Mouse (Mus musculus): ENCODE results near the gene Kif3a.

Gene Kif3a

DNA sequence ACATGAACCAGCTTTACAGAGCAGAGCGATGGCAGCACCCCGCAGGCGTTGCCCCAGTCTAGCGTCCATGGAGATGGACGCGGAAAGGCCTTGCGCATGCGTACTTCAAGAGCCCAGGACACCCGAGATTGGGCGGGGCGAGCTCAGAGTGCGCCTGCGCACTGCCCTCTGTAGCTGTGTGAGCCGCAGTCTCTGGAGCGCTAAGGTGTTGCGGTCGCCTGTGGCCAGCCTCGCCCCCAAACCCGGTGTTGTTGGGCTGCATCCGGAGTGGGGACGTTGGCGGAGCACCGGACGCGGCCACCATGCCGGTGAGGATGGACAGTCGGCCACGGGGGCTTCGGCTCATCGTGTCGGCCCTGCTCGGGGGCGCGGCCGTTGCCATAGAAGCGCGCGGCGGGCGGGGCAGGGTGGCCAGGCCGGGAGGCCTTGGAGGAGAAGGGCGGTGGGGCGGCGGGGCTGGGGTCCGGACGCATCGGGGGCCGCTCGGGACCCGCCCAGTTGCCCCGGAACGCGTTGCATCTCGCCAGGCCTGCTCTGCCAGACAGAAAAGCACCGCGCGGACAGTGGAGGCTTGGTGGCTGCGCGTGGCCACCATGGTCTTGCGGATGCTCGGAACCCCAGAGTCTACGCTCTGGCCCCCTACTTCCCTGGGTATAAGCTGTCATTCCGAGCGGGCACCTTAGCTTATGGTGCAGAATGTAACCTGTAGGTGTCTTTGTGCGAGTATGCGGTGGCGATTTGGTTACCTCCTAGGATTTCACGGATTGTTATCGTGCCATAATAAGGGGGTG is at the start of gene Kif3a:
Gene Kif3a (plus strand): TSS at position 156 of the 791 bp plus-strand sequence.
- in situ Hi-C loops (cut with MboI; ENCODE audit: low pct_unique_long_range_greater_than_20kb in 1 of 2, low sequenced_read_pairs in 2 of 2, unreplicated experiment in 1 of 2): no loop called here

DNA sequence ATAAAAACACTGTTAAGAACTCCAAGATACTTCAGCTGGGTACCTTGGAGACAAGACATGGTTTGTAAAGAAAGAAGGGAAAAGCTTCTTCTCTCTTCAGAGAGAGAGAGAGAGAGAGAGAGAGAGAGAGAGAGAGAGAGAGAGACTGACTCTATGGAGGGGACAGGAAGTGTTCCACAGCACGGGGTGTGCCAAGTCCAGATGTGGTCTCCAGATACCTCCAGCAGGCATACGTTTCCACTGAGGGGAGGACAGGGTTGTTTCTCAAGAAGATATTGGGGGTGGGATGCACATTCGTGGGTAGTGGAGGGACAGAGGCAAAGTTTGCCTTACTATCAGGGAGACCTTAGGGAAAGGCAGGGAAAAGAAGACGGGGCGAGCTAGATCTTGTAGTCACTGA is 48.4 kb upstream of the Kif3a start:
- in situ Hi-C loops (cut with MboI; ENCODE audit: low pct_unique_long_range_greater_than_20kb in 1 of 2, low sequenced_read_pairs in 2 of 2, unreplicated experiment in 1 of 2): no loop called here

DNA sequence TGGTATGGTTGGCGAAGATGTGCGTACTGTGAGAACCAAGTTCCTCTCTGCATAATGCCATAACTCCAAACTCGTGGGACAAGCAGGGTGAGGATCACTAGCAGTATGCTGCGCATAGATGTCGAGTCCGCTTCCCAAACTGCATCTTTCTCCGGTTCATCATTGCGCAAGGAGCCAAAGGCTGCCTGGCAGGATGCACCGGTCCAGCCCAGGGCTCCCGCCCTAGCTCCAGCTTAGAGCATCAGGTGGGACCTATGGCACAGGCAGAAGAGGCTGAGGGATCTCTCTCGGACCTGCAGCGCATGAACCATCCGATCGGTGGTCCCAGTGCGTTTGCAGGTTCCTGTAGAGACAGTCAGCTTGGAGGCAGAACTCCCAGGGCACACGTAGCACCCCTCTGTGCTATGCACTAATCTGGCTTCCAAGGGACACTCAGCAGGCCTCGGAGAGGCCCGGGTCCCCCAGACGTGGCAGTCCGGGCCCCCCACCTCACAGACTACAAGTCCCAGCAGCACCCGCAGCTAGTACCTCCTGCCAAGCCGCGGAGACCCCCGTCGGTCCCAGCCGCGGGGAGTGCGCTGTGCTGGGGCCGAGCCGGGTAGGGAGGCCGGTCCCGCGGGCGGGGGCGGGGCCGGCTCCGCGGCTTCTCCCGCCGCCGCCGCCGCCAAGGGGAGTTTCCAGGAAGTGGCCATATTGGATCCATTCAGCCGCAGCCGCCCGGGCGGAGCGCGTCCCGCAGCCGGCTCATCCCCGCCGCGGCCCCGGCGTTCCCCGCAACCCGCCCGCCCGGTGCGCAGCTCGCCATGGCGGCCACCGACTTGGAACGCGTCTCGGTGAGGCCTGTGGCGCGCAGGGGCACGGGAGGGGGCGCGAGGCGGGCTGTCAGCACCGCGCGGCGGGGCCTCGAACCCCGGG is 47.7 kb upstream of the Kif3a start, which contains the start of gene Sept8:
Gene Sept8 (plus strand): TSS at position 51 of the 915 bp plus-strand sequence.
- in situ Hi-C loops (cut with MboI; ENCODE audit: low pct_unique_long_range_greater_than_20kb in 1 of 2, low sequenced_read_pairs in 2 of 2, unreplicated experiment in 1 of 2): no loop called here

DNA sequence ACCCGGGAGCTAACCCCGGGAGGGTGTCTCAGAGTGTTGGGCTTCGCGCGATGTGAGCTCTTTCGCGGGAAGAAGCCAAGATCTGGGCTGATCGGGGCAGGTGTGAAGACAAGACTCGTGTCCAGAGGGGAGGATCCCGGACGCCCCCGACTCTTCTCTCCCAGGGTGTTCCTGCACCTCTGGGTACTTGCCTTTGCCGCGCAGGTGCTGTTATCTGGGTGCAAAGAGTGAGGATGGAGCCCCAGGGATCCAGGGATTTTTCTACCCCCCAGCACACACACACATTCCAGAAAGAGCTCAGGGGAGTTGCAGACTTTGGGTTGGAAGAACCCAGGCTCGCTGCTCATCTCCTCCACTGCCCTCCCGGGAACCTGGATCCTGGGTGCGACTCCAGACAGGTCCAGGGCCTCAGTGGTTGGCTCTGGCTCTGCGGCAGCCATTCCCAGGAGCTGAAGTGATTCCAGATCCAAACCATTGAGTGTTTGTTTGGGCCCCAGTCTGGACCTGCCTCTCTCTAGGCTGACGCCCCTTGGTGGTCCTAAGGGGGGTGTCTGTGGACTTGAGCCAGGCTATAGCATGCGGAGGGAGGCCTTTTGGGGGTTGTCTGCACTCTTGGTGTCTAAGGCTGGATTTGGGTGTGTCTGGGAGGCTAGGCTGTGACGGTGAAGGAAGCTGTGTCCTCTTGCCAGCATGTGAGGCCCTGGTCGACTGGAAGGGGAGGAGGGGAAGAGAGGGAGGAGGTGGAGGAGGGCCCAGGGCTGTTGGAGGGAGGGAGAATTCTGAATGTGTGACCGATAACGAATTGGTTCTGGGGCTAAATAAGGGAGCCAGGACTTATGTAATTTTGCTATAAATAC is 46.8 kb upstream of the Kif3a start:
- in situ Hi-C loops (cut with MboI; ENCODE audit: low pct_unique_long_range_greater_than_20kb in 1 of 2, low sequenced_read_pairs in 2 of 2, unreplicated experiment in 1 of 2): no loop called here

DNA sequence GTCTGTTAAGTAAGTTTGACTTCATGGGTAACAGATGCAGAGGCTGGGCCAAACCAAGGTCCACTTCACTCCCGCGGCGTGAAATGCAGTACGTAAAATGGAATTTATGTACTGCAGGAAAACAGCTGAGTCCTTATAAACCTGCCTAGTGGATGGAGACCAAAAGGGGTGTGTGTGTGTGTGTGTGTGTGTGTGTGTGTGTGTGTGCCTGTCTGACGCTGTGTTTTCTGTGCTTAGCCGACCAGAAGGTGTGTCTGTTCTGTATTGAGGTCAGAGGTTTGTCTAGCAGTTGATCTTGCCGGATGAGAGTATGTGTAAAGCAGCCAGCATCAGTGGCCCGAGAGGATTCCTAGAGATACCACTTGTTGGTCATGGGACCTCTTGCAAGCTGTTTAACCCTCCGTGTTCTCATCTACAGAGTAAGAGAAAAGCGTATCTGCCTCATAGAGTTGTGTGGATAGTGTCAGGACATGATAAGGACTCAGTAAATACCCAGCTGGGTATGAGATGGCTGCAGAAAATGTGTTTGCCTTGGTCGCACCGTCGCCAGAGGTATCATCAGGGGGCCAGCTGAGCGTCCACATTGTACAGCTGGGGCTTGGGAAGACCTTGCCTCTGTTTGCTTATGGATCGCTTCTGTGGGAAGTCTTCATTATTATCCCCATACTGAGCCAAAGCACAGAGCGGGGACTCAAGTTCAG is 45.9 kb upstream of the Kif3a start:
- in situ Hi-C loops (cut with MboI; ENCODE audit: low pct_unique_long_range_greater_than_20kb in 1 of 2, low sequenced_read_pairs in 2 of 2, unreplicated experiment in 1 of 2): no loop called here

DNA sequence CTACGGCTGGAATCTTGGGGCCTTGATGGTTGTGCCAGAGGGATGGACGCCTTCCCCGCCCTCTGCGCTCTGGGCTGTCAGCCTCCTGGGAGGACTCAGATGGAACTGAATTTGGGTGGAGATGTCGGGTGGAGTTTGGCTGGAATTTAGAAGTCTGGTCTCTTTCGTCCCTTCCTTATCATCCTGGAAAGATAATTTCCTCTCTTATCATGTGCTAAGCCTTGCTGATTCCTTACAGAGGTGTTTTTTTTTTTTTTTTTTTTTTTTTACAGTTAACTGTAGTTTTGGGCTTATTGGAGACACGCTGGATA is 45.4 kb upstream of the Kif3a start:
- in situ Hi-C loops (cut with MboI; ENCODE audit: low pct_unique_long_range_greater_than_20kb in 1 of 2, low sequenced_read_pairs in 2 of 2, unreplicated experiment in 1 of 2): no loop called here

DNA sequence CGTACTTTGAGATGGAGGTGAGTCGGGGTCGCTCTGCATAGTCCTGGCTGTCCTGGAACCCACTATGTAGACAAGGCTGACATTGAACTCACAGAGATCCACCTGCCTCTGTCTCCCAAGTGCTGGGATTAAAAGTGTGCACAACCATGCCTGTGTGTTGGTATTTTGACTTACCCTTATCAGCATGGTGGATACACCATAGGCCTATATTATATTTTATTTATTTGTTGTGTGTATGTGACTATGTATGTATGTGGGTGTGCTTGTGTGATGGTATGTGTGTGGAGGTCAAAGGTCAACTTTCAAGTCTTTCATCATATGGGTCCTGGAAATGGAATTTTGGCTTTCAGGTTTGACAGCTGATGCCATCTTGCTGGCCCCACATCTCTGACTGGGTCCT is 44.8 kb upstream of the Kif3a start:
- in situ Hi-C loops (cut with MboI; ENCODE audit: low pct_unique_long_range_greater_than_20kb in 1 of 2, low sequenced_read_pairs in 2 of 2, unreplicated experiment in 1 of 2): no loop called here

DNA sequence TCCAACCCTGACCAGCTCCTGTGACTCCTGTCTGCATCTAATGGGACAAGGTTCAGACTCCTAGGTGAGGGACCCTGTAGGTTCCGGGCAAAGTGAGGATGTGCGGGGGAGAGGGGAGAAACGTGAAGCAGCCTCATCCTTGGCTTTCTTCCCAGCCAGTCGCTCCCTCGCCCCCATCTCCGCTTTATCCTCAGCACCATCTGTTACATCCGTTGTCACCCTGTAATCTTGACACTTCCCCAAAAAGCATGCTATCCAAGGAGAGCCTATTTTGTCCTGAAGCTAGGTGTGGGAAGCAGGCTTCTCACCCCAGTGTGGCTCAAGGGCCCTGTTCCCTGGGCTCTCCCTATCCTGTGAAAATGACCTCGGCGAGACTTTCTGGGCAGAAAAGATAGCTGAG is 44.2 kb upstream of the Kif3a start:
- in situ Hi-C loops (cut with MboI; ENCODE audit: low pct_unique_long_range_greater_than_20kb in 1 of 2, low sequenced_read_pairs in 2 of 2, unreplicated experiment in 1 of 2): no loop called here

DNA sequence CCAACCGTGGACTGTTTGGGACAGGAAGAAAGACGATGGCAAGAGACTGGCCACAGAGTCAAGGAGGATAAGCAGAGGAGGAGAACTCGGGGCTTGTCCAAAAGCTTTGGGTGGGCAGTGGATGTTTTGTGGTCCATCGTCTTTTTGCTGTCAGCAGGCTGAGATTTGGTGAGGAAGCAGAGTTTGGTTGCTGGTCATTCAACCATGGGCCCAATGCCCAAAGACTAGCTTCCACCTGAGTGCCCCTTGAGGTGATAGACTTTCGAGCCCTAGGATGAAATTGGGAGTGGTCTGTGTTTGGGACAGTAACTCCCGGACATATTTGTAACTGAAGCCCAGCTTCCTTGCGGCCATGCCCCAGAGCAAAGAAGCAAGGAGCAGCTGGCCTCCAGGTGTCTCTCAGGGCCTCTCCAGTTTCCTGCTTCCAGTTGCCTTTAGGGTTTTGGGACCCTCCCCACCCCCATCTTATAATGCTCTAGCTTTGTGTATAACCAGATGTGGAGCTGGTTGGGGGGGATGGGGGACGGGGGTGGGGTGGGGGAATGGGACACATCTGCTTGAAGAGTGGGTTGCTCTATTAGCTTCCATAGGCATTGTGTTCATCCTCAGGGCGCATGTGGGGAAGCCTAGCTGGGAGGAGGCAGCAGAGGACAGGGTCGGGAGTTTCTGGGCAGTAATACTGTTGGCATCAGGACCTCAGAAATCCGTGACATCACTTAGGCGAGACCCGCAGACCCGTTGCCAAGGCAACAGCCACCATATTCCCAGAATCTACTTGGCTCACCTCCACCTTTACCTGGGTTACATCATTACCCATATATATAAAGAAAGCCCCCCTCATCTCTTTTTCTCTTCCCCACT is 43.4 kb upstream of the Kif3a start:
- in situ Hi-C loops (cut with MboI; ENCODE audit: low pct_unique_long_range_greater_than_20kb in 1 of 2, low sequenced_read_pairs in 2 of 2, unreplicated experiment in 1 of 2): no loop called here

DNA sequence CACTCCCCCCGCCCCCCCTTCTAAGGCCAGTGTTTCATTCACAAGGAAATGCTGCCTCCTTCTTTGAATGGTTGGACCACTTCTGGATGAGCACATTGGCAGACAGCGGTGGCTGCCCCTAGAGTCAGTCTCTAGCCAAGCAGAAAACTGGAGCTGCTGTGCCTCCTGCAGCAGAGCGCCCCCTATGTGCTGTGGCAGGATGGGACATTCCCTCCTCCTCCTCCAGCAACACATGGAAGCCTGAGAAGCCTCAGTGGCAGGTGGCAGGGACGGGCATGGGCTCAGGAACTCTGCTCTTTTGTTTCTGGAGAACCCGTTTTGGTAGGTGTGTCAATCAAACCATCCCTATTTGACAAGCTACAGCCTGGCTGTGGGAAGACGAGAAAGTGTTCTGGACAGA is 42.3 kb upstream of the Kif3a start:
- in situ Hi-C loops (cut with MboI; ENCODE audit: low pct_unique_long_range_greater_than_20kb in 1 of 2, low sequenced_read_pairs in 2 of 2, unreplicated experiment in 1 of 2): no loop called here

DNA sequence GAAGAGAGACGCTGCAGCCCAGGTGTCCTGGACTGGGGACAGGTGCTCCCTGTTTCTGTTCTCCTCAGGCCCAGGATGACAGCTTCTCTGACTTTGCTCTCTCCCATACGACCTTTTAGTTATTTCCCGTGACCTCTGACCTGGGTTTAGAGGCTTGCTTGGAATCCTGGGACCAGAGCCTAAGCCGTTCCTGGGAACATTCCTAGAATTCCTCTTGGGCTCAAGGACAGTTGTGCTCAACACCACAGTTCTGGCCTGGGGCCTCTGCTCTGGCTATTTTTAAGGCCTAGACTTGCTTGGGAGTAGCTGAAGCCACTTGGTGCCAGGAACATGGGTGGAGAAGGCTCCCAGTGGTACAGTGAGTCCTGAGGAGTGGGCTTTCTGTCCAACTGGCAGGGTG is 41.7 kb upstream of the Kif3a start:
- in situ Hi-C loops (cut with MboI; ENCODE audit: low pct_unique_long_range_greater_than_20kb in 1 of 2, low sequenced_read_pairs in 2 of 2, unreplicated experiment in 1 of 2): no loop called here

DNA sequence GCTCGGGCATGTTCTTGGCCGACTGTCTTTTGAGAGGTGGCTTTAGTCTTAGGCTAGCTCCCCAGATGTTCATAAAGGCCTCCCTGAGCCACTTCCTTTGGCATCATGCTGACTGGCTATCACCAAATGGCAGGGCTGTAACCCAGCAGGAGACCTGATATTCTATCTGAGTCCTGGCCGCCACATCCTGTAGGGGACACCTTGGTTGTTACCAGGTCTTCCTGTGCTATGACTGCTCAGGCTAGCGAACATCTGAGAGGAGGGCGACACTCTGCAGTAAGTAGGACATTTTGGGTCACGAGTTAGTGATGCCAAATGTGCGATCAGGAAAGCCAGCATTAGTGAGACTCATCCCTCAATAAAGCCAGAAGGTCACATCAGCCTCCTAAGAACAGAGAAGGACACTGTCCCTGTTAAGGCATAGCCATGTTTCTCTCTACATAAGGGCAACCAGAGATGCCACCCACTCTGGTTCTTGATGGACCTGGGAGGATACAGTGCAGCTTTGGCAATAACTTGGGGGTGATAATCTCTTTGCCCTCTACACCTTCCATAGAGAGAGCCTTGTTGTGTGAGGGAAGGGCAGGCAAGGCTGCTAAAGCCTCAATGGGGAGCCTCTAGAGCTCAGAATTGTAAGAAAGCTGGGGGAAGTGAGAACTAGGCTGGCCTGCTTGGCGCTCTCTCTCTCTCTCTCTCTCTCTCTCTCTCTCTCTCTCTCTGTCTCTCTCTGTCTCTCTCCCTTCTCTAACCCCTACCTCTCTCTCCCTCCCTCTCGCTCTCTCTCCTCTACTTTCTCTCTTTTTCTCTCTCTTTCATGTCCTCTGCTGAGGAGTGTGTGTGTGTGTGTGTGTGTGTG is 38.6 kb upstream of the Kif3a start:
- in situ Hi-C loops (cut with MboI; ENCODE audit: low pct_unique_long_range_greater_than_20kb in 1 of 2, low sequenced_read_pairs in 2 of 2, unreplicated experiment in 1 of 2): no loop called here

DNA sequence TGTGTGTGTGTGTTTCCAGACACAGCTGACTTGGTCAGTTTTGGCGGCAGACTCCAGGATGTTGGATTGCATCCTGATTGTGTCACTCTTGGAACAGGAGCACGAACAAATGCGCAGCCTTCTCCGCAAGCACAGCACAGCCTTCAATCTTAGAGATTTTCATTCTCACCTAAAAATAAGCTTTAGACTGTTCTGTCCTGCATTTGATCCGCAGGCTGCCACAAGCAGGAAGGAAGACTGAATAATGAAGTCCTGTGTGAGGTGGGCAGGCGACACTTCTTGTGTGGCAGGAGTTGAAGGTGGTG is 38.0 kb upstream of the Kif3a start:
- in situ Hi-C loops (cut with MboI; ENCODE audit: low pct_unique_long_range_greater_than_20kb in 1 of 2, low sequenced_read_pairs in 2 of 2, unreplicated experiment in 1 of 2): no loop called here

DNA sequence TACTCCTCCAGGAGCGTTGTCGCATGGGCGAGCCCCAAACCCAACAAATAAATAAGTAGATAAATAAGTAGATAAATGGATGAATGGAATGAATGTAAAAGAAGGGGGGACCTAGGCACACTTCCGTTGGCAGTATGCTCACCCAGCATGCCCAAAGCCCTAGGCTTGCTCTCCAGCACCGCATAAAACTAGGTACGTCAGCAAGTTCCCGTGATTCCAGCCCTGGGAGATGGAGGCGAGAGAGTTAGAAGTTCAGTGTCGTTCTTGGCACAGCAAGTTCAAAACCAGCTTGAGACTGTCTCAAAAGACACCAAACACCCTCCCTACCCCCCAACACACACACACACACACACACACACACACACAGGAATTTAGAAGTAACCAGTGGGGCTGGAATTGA is 37.2 kb upstream of the Kif3a start:
- in situ Hi-C loops (cut with MboI; ENCODE audit: low pct_unique_long_range_greater_than_20kb in 1 of 2, low sequenced_read_pairs in 2 of 2, unreplicated experiment in 1 of 2): no loop called here

DNA sequence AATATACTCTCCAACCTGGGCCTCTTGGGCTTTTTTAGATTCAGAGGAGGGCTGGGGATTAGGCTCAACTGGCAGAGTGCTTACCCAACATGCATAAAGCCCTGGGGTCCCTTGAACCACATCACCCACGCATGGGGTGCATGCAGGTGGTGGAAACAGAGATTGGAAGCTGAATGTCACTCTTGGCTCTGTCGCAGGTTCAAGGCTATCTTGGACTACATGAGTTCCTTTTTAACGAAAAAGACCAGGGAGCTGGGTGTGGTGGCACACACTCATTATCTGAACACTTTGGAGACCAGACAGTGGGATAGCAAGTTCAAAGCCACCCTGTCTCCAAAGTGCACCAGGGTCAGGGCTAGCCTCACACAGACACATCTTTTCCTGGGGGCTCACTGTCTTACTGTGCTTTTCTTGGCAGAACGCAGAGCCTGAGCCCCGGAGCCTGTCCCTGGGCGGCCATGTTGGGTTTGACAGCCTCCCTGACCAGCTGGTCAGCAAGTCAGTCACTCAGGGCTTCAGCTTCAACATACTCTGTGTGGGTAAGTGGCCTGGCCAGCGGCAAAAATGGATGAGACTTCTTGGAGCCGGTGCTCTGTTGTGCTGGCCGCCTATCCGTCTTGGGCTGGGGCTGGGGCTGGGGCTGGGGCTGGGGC is 35.5 kb upstream of the Kif3a start:
- in situ Hi-C loops (cut with MboI; ENCODE audit: low pct_unique_long_range_greater_than_20kb in 1 of 2, low sequenced_read_pairs in 2 of 2, unreplicated experiment in 1 of 2): no loop called here

DNA sequence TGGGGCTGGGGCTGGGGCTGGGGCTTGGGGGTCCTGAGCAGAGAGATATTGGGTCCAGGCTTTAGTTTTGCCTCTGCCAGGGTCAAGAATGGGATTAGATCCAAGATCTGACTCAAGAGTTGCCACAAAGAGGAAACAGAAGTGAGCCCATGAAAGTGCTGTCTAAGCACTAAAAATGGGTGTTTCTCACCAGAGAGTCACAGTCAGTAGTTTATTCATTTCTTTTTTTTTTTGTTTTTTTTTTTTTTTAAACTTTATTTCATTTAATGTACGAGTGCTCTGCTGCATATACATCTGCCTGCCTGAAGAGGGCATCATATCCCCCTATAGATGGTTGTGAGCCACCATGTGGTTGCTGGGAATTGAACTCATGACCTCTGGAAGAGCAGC is 35.0 kb upstream of the Kif3a start:
- in situ Hi-C loops (cut with MboI; ENCODE audit: low pct_unique_long_range_greater_than_20kb in 1 of 2, low sequenced_read_pairs in 2 of 2, unreplicated experiment in 1 of 2): no loop called here

Data from mouse embryonic stem cell (cell line).